Mouse (Mus musculus) G1E (cell line): Measurements from ENCODE around the gene Creb3l1.

Source experiments
- CTCF ChIP-seq: IDR thresholded peaks from 2 replicates; pipeline ENCODE4 v1.5.1; 2012; ENCODE audit warnings: low read depth, low read length, inconsistent platforms, mixed read lengths
- GATA1 ChIP-seq: IDR thresholded peaks from 2 replicates; pipeline ENCODE4 v1.6.1; 2012; ENCODE audit warnings: borderline replicate concordance, low read length, inconsistent platforms, mixed read lengths
- POLR2AphosphoS5 ChIP-seq: IDR thresholded peaks from 2 replicates; pipeline ENCODE4 v1.6.1; 2012; ENCODE audit warnings: low read depth, low read length, inconsistent platforms; ENCODE audit not compliant: insufficient replicate concordance
- TAL1 ChIP-seq: conservative IDR thresholded peaks from 2 replicates; pipeline ENCODE4 v1.6.1; 2012; ENCODE audit warnings: low read depth, low read length, inconsistent platforms, mixed read lengths

DNA sequence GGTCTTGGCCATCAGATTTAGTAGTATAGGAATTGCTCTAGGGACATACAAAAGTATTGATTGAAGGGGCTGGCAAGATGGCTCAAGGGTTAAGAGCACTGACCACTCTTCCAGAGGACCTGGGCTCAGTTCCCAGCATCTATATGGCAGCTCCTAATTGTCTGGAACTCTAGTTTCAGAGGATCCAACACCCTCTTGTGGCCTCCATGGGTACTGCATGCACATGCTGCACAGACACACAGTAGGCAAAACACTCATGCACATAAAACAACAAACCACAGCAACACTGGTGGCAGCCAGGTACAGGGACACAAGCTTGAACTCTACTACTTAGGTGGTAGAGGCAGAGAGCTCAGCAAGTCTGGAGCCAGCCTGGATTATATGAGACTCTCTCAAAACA, 34.6 kb downstream of the Creb3l1 start:
- TF ChIP-seq CTCF (peak; percentile 61; the same call in 1 of the 2 replicates), TAL1 (no peak), POLR2AphosphoS5 (no peak), GATA1 (no peak)
